Mouse (Mus musculus) kidney, embryonic 15.5 days (tissue): ENCODE measurements at regions not wholly inside any gene's neighbourhood (a gene's known extent, or its start where the extent isn't known, plus 50 kb on each side); places are given as distances from the start of the nearest gene placed in this dataset.

Experiments
- ATAC-seq: fragments of 200-750 bp; cut with Nextera tagmentation; replicated peaks from 2 replicates; pipeline ENCODE4 v1.8.0; 2017; ENCODE audit warnings: moderate TSS enrichment; ENCODE audit not compliant: low FRiP score
- H3K27ac ChIP-seq: fragments of 300-500 bp; sonication (generic); 2 replicates; pipeline ENCODE4 v1.5.1; 2015; ENCODE audit warnings: mild to moderate bottlenecking, inconsistent platforms
- H3K27me3 ChIP-seq: fragments of 300-500 bp; sonication (generic); 2 replicates; pipeline ENCODE4 v1.6.1; 2015; ENCODE audit warnings: inconsistent platforms
- H3K36me3 ChIP-seq: fragments of 300-500 bp; sonication (generic); 2 replicates; pipeline ENCODE4 v1.6.1; 2015; ENCODE audit warnings: inconsistent platforms
- H3K4me1 ChIP-seq: fragments of 300-500 bp; sonication (generic); 2 replicates; pipeline ENCODE4 v1.6.1; 2015; ENCODE audit warnings: inconsistent platforms
- H3K4me2 ChIP-seq: fragments of 300-500 bp; sonication (generic); 2 replicates; pipeline ENCODE4 v1.6.1; 2015; ENCODE audit warnings: moderate library complexity, mild to moderate bottlenecking, inconsistent platforms
- H3K4me3 ChIP-seq: fragments of 300-500 bp; sonication (generic); replicated peaks from 2 replicates; pipeline ENCODE4 v1.5.1; 2015; ENCODE audit warnings: mild to moderate bottlenecking, inconsistent platforms
- H3K9ac ChIP-seq: fragments of 300-500 bp; sonication (generic); 2 replicates; pipeline ENCODE4 v1.6.1; 2015; ENCODE audit warnings: mild to moderate bottlenecking, inconsistent platforms
- H3K9me3 ChIP-seq: fragments of 300-500 bp; sonication (generic); replicated peaks from 2 replicates; pipeline ENCODE4 v1.6.1; 2016; ENCODE audit warnings: inconsistent platforms
- WGBS: fragments of 180-500 bp; shearing (Covaris S2); methylation state at CpG from one replicate; pipeline ENCODE4 v1.1.7; 2015; ENCODE audit warnings: mixed read lengths; 5-methylcytosine and 5-hydroxymethylcytosine counted together

DNA sequence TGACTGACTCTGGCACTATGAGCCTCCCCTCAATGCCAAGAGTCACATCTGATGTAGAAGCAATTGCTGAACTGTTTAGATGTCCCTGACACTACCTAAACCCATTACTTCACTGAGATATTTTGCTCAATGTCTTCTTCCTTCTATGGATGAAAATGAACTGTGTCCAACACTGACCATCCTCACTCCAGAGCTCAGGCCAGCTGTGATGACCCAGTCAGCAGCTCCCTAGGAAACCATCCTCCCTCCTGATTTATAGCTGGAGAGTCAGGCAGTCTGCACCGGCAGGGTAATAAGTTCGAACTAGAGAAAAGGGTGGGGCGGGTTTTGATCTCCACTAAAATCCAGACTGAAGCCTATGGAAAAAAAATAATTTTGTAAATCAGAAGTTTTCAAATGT, 221.2 kb downstream of the Mreg start:
- no peak overlapping the region for H3K9ac ChIP-seq
- H3K36me3 ChIP-seq = no peaks in the 10 kb centered on the region
- H3K27ac ChIP-seq = no peak overlapping the region
- 37% methylated on average over 3 of the region's 3 CpGs for WGBS
- H3K4me2 ChIP-seq = no peak overlapping the region
- no peaks in the 10 kb centered on the region for H3K27me3 ChIP-seq
- no peak for ATAC-seq
- no peak overlapping the region for H3K4me3 ChIP-seq
- H3K4me1 ChIP-seq = 0 out of 2 replicates have a peak, but pooled peaks cover 4% of the 10 kb centered on the region
- H3K9me3 ChIP-seq = no peaks in the 10 kb centered on the region

DNA sequence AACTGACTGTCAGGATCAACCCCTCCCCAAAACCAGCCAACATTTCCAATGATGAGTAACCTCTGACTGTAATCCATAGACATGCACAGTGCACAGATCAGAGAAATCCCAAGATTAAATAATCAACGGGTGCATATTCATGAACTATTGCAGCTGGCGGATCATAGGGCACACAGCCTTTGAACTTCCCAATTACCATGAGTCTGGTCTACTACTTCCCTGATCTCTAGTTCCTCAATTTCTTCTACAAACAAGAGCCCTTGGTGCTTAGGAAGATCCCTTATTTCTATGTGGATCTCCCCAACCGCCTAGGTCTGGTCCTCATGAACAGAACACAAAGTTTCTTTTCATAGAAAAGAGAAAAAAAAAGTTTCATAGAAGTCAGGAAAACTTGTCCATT, 224.0 kb downstream of the Mreg start:
- ATAC-seq = no peak
- WGBS = 93% methylated on average over 3 of the region's 3 CpGs
- no peak overlapping the region for H3K27ac ChIP-seq
- H3K4me1 ChIP-seq = 0 out of 2 replicates have a peak, but pooled peaks cover 4% of the 10 kb centered on the region
- no peak overlapping the region for H3K4me2 ChIP-seq
- H3K9ac ChIP-seq = no peak overlapping the region
- no peaks in the 10 kb centered on the region for H3K27me3 ChIP-seq
- H3K36me3 ChIP-seq = no peaks in the 10 kb centered on the region
- no peaks in the 10 kb centered on the region for H3K9me3 ChIP-seq
- H3K4me3 ChIP-seq = no peak overlapping the region

DNA sequence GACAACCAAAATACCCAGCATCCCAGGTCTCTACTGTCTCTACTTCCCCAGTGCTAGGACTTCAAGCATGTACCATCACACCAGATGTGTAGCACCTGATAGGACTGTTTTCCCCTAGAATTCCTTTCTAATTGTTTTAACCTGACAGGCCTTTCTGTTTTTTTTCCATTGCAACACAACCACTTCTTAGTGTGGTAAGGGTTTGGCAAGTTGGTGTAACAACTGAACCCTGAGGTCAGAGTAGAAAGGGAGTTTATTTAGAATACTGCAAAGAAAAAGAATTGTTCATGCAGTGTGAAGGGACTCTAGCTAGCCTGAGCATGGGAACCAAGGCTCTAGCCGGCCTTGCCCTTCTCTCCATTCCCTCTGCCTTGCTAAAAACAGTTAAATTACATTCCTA, 226.1 kb downstream of the Mreg start:
- Histone ChIP-seq H3K27me3 (no peaks in the 10 kb centered on the region), H3K4me1 (0 out of 2 replicates have a peak, but pooled peaks cover 4% of the 10 kb centered on the region), H3K9ac (no peak overlapping the region), H3K4me3 (no peak overlapping the region), H3K4me2 (no peak overlapping the region), H3K36me3 (no peaks in the 10 kb centered on the region), H3K27ac (no peak overlapping the region), H3K9me3 (no peaks in the 10 kb centered on the region)
- WGBS = 58% methylated on average over 1 of the region's 1 CpGs
- ATAC-seq = no peak

DNA sequence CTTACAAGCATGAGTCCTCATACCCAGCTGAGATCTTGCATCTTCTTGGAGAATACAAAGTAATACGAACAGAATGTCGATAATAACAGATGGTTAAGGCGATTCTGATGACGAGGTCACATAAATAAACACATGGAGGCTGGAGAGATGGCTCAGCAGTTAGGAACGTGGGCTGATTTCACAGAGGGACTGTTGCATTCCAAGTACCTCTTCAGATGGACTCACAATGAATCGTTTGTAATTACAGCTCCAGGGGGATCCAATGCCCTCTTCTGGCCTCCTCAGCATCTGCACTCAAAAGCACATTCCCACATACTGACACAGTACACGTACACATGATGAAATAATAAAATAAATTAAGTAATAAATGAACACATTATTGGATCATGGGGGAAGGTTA, 228.3 kb downstream of the Mreg start:
- H3K27me3 ChIP-seq = no peaks in the 10 kb centered on the region
- no peak overlapping the region for H3K4me2 ChIP-seq
- H3K9ac ChIP-seq = no peak overlapping the region
- no peak overlapping the region for H3K4me3 ChIP-seq
- no peaks in the 10 kb centered on the region for H3K9me3 ChIP-seq
- no peak overlapping the region for H3K27ac ChIP-seq
- ATAC-seq = no peak
- WGBS = 90% methylated on average over 7 of the region's 7 CpGs
- H3K4me1 ChIP-seq = no peaks in the 10 kb centered on the region
- H3K36me3 ChIP-seq = no peaks in the 10 kb centered on the region

DNA sequence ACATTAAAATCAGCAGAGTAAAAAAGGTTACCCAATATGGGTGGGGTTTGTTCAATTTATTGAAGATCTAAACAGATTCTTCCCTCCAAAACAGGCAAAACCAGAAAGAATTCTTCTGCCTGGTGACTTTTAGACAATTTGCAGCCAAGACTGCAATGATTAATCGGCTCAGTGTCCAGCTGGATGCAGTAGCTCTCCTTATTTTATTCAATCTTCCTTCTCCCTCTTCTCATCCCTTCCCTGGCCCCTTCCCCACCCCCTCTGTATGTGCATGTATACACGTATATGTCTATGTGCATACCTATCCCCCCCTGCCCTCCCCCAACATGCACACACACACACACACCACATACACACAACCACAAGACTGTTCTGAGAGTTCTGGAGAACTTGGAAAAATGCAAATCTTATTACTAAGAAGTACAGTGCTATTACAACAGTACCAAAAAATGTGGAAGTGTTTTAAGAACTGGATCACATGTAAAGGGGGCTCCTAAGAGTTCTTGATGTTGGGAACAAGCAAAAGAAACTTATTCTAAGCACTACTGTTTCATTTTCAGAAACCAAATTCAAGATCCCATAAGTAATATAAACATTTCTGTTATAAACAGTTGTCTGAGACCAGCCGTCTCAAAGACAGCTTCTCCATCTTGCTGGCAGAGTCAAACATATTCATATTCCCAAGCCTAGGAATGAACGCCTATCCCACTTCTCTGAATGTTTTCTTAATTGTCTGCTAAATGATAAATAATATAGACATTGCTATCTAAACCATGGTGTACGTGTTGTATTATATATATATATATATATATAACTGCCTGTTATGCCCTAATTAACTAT, 229.5 kb downstream of the Mreg start:
- WGBS = 76% methylated on average over 5 of the region's 5 CpGs
- no peak overlapping the region for H3K4me2 ChIP-seq
- no peaks in the 10 kb centered on the region for H3K27me3 ChIP-seq
- H3K9me3 ChIP-seq = no peaks in the 10 kb centered on the region
- no peak overlapping the region for H3K4me3 ChIP-seq
- no peak overlapping the region for H3K27ac ChIP-seq
- no peak overlapping the region for H3K9ac ChIP-seq
- H3K4me1 ChIP-seq = no peaks in the 10 kb centered on the region
- no peaks in the 10 kb centered on the region for H3K36me3 ChIP-seq
- no peak for ATAC-seq

DNA sequence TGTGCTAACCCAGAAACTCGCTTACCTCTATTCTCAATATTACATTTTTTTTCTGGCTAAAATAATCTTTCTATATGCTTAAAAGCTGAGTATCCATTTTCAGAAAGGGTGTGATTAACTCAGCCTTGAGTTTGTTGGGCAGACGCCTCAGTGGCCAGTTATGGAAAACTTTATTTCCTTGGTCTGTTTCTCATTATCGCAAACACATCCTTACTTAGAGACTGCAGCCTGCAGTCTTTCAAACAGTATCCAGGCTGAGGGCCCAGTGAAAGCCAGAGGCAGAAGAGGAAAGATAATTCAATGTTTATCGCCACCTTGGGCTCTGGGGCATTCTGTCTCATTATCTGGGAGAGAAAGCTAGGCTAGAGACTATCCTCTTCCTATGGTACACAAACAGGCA, 231.5 kb downstream of the Mreg start:
- 87% methylated on average over 4 of the region's 4 CpGs for WGBS
- no peaks in the 10 kb centered on the region for H3K27me3 ChIP-seq
- H3K9me3 ChIP-seq = no peaks in the 10 kb centered on the region
- H3K36me3 ChIP-seq = no peaks in the 10 kb centered on the region
- no peak overlapping the region for H3K9ac ChIP-seq
- no peak overlapping the region for H3K4me2 ChIP-seq
- H3K4me3 ChIP-seq = no peak overlapping the region
- H3K27ac ChIP-seq = no peak overlapping the region
- ATAC-seq = no peak
- H3K4me1 ChIP-seq = no peaks in the 10 kb centered on the region

DNA sequence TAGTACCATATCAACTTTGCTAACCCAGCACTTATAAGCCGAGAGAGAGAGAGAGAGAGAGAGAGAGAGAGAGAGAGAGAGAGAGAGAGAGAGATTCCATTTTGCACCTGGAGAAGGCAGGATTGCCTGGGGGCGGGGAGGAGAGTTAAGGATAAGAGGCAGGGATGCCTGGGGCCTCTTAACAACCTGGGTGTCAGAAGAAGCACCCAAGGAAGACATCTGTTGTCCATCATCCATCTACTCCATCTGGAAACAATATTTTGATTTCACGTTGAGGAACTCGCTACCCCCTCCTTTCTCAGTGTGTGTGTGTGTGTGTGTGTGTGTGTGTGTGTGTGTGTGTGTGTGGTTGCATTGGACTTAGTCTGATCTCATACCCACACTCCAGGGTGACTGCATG, 232.8 kb downstream of the Mreg start:
- ATAC-seq = no peak
- Histone ChIP-seq H3K4me1 (no peaks in the 10 kb centered on the region), H3K9me3 (no peaks in the 10 kb centered on the region), H3K4me3 (no peak overlapping the region), H3K27ac (no peak overlapping the region), H3K9ac (no peak overlapping the region), H3K4me2 (no peak overlapping the region), H3K27me3 (no peaks in the 10 kb centered on the region), H3K36me3 (no peaks in the 10 kb centered on the region)
- WGBS = 62% methylated on average over 4 of the region's 4 CpGs

DNA sequence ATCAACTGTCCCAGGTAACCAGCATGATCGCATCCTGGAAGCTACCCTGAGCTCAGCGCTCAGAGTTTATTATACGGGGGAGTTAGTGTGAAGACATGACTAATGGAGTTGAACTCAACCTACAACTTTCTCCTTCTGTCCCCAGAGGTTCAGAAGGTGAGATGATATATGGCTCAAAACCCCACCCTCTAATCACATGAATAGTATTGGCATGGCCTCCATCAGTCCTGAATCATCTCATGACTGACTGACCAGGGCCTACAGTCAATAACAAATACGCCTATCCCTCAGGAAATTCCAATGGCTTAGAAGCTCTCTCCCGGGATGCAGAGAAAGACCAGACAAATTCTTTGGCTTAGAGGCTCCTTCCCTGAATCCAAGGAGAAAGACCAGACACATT, 234.7 kb downstream of the Mreg start:
- Histone ChIP-seq H3K4me1 (no peaks in the 10 kb centered on the region), H3K4me2 (no peak overlapping the region), H3K4me3 (no peak overlapping the region), H3K9ac (no peak overlapping the region), H3K27me3 (no peaks in the 10 kb centered on the region), H3K9me3 (no peaks in the 10 kb centered on the region), H3K27ac (no peak overlapping the region), H3K36me3 (no peaks in the 10 kb centered on the region)
- ATAC-seq = no peak
- WGBS = 79% methylated on average over 5 of the region's 5 CpGs

DNA sequence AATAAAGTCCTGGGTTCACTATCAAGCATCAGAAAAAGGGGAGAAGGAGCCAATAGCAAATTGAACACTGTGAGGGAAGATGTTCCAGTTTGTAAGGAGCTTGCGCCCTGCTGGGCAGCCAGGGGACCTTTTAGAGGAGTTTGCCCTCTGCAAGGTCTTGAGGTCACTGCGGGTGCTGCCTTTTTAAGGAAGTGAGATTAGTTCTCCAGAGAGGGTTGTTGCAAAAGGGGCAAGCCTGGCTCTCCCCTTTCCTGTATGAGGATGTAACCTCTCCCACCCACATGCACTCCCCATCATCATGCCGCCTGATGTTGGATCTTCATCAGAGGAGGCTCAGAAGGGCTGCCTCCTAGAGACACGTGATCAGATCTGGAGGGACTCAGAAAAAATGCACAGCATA, 237.4 kb downstream of the Mreg start:
- no peak overlapping the region for H3K4me3 ChIP-seq
- ATAC-seq = no peak
- H3K27ac ChIP-seq = no peak overlapping the region
- H3K9me3 ChIP-seq = no peaks in the 10 kb centered on the region
- 58% methylated on average over 4 of the region's 4 CpGs for WGBS
- no peak overlapping the region for H3K4me2 ChIP-seq
- no peak overlapping the region for H3K9ac ChIP-seq
- H3K36me3 ChIP-seq = no peaks in the 10 kb centered on the region
- no peaks in the 10 kb centered on the region for H3K4me1 ChIP-seq
- H3K27me3 ChIP-seq = no peaks in the 10 kb centered on the region

DNA sequence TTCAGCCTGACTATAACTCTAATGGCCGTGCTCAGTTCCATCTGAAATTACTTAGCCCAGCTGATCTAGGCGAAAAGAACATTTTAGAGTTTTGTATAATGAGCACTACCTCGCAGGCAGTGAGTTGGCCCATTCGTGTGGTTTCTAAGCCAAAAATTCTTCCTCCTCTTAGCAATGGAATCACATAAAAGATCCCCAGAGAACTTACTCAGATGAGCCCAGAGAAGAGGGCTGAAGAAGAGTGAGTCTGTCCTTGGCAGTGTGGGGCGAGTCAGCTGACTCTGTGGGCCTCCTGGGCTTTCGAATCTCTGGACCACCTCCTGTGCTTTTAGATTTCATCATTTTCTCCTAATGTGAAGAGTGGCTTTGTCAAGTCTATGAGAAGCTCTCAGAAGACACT, 240.2 kb downstream of the Mreg start:
- no peak for ATAC-seq
- H3K4me1 ChIP-seq = no peaks in the 10 kb centered on the region
- H3K9me3 ChIP-seq = no peaks in the 10 kb centered on the region
- H3K9ac ChIP-seq = no peak overlapping the region
- H3K27ac ChIP-seq = no peak overlapping the region
- H3K36me3 ChIP-seq = no peaks in the 10 kb centered on the region
- H3K4me3 ChIP-seq = no peak overlapping the region
- H3K27me3 ChIP-seq = no peaks in the 10 kb centered on the region
- no peak overlapping the region for H3K4me2 ChIP-seq
- 86% methylated on average over 6 of the region's 6 CpGs for WGBS

DNA sequence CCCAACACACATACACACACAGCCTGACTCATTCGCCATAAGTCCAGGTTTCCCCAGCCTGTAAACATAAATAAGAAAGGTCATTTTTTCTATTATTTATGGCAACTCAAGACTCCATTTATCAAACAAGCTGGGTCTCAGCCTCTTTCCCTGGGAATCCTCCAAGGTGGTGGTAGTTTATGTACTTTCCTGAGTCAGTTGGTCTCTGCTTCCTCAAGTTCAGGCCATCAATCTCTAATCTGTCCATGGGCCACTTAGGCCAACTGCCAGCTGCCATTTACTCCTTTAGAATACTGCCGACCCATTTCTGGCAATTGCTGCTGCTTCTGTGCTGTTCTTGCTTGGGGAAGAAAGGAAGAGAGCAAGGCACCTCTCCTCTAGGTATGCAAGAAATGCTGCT, 241.3 kb downstream of the Mreg start:
- Histone ChIP-seq H3K4me3 (no peak overlapping the region), H3K9me3 (no peaks in the 10 kb centered on the region), H3K27ac (no peak overlapping the region), H3K4me2 (no peak overlapping the region), H3K9ac (no peak overlapping the region), H3K27me3 (no peaks in the 10 kb centered on the region), H3K4me1 (no peaks in the 10 kb centered on the region), H3K36me3 (no peaks in the 10 kb centered on the region)
- 55% methylated on average over 2 of the region's 2 CpGs for WGBS
- ATAC-seq = no peak

DNA sequence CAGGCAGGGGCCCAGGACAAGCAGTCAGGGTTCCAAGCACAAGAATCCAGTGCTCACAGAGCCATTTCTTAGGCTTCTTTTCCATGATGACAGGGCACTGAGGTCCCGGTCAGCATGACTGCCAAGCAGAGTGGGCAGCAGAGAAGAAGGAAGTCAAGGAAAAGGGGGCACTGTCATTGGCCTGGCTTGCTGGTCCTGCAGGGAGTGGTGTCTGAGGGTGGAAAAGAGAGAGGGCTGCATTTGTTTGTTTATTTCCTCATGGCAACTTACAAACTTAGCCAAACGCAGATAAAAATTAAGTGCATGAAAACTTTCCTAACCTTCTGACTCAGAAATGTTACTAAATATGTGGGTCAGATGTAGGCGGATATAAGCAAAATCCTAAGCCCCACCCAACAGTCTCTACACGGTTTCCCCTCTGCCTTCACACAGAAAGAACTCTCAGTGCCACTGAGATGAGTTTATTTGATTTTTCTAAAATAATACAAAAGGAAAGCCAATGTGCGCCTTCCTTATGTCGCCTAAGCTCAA, 244.5 kb downstream of the Mreg start:
- 85% methylated on average over 6 of the region's 6 CpGs for WGBS
- Histone ChIP-seq H3K4me1 (no peaks in the 10 kb centered on the region), H3K27ac (no peak overlapping the region), H3K4me3 (no peak overlapping the region), H3K36me3 (no peaks in the 10 kb centered on the region), H3K27me3 (no peaks in the 10 kb centered on the region), H3K9me3 (no peaks in the 10 kb centered on the region), H3K4me2 (no peak overlapping the region), H3K9ac (no peak overlapping the region)
- ATAC-seq = no peak
